Mouse (Mus musculus) myocyte (in vitro differentiated cells): ENCODE measurements at regions not wholly inside any gene's neighbourhood (a gene's known extent, or its start where the extent isn't known, plus 50 kb on each side); places are given as distances from the start of the nearest gene placed in this dataset.

Experiments
- CEBPB ChIP-seq: IDR thresholded peaks from 2 replicates; pipeline ENCODE4 v1.6.1; 2011; ENCODE audit warnings: mild to moderate bottlenecking, moderate library complexity; ENCODE audit not compliant: poor library complexity, insufficient read depth, severe bottlenecking
- E2F4 ChIP-seq: IDR thresholded peaks from one replicate; pipeline ENCODE4 v1.6.1; 2011; ENCODE audit warnings: mild to moderate bottlenecking, control low read depth, moderate library complexity; ENCODE audit not compliant: insufficient read depth
- MAX ChIP-seq: IDR thresholded peaks from one replicate; pipeline ENCODE4 v1.6.1; 2011; ENCODE audit warnings: low read depth, mild to moderate bottlenecking, control low read depth
- MYOD1 ChIP-seq, 3 experiments: IDR thresholded peaks; one replicate each; pipeline ENCODE4 v1.6.1; 2011; ENCODE audit warnings: control low read depth in 2 of 3, low read depth in 2 of 3, mild to moderate bottlenecking in 2 of 3, moderate library complexity in 1 of 3; ENCODE audit not compliant: insufficient read length in 2 of 3, control insufficient read depth in 1 of 3
- MYOG ChIP-seq, 3 experiments: IDR thresholded peaks; one replicate each; pipeline ENCODE4 v1.6.1; 2011; ENCODE audit warnings: control low read depth in 2 of 3, low read depth in 2 of 3, mild to moderate bottlenecking in 2 of 3; ENCODE audit not compliant: insufficient read length in 2 of 3, control insufficient read depth in 1 of 3, insufficient read depth in 1 of 3
- POLR2A ChIP-seq: IDR thresholded peaks from one replicate; pipeline ENCODE4 v1.6.1; 2011; ENCODE audit warnings: low read depth, mild to moderate bottlenecking, control low read depth, moderate library complexity; ENCODE audit not compliant: insufficient read length
- POLR2AphosphoS2 ChIP-seq: IDR thresholded peaks from one replicate; pipeline ENCODE4 v1.6.1; 2011; ENCODE audit warnings: low read depth, control low read depth; ENCODE audit not compliant: insufficient read length
- REST ChIP-seq: IDR thresholded peaks from one replicate; pipeline ENCODE4 v1.6.1; 2011; ENCODE audit warnings: mild to moderate bottlenecking, control low read depth, moderate library complexity; ENCODE audit not compliant: insufficient read depth, insufficient read length
- SRF ChIP-seq: IDR thresholded peaks from one replicate; pipeline ENCODE4 v1.6.1; 2011; ENCODE audit warnings: low read depth; ENCODE audit not compliant: control insufficient read depth, insufficient read length
- TCF12 ChIP-seq: IDR thresholded peaks from one replicate; pipeline ENCODE4 v1.6.1; 2011; ENCODE audit warnings: mild to moderate bottlenecking, control low read depth; ENCODE audit not compliant: poor library complexity, insufficient read depth, severe bottlenecking
- TCF3 ChIP-seq: IDR thresholded peaks from one replicate; pipeline ENCODE4 v1.6.1; 2011; ENCODE audit warnings: low read depth, control low read depth; ENCODE audit not compliant: insufficient read length
- USF1 ChIP-seq: IDR thresholded peaks from one replicate; pipeline ENCODE4 v1.6.1; 2011; ENCODE audit warnings: low read depth, mild to moderate bottlenecking, control low read depth, moderate library complexity

DNA sequence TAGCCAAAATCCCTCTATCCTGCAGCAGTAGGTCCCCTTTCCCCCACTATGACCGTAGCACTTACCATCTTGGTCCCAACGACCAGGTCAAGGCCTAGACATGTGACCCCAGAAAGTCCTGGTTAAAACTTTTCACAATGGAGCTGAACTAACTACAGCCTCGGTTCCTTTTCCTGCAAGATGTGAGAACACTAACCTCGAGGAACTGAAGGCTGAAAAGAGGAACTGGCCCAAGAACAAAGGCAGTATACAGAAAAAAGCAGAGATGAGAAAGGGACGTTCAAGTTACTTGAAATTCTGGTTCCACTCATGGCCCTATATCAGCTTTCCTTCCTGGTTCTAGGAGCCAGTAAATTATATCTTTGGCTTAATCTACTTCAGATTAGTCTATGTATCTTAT lies 67.4 kb upstream of the Tfec start:
- TF ChIP-seq POLR2AphosphoS2 (no peak), CEBPB (no peak), TCF12 (no peak), POLR2A (no peak), MAX (no peak), MYOD1 (IDR thresholded peaks at IDR 0.05; ENCODE audit: control insufficient read depth in 1 of 3, insufficient read length in 2 of 3, low read depth in 2 of 3) (no peak), E2F4 (no peak), SRF (no peak), USF1 (no peak), REST (no peak), MYOG (IDR thresholded peaks at IDR 0.05; ENCODE audit: control insufficient read depth in 1 of 3, insufficient read depth in 1 of 3, insufficient read length in 2 of 3, low read depth in 2 of 3) (no peak), TCF3 (no peak)
